Mouse (Mus musculus) heart, embryonic 15.5 days (tissue): ENCODE measurements around the gene Cd52. TPM values are rescaled to one million over a fixed set of nuclear protein-coding genes. Genes with fewer than 3 reads are reported as not detected.
A peak's percentile ranks its signal among the peaks of the same experiment; 100 is the strongest.

Experiments
- ATAC-seq: fragments of 200-750 bp; cut with Nextera tagmentation; replicated peaks from 2 replicates; pipeline ENCODE4 v1.8.0; 2017; ENCODE audit warnings: low read depth, moderate TSS enrichment; ENCODE audit not compliant: insufficient number of reproducible peaks, insufficient read depth, low FRiP score
- H3K27ac ChIP-seq: fragments of 300-500 bp; sonication (generic); 2 replicates; pipeline ENCODE4 v1.5.1; 2015; ENCODE audit warnings: mild to moderate bottlenecking, inconsistent platforms
- H3K27me3 ChIP-seq: fragments of 300-500 bp; sonication (generic); 2 replicates; pipeline ENCODE4 v1.6.1; 2015; ENCODE audit warnings: inconsistent platforms
- H3K36me3 ChIP-seq: fragments of 300-500 bp; sonication (generic); 2 replicates; pipeline ENCODE4 v1.6.1; 2015; ENCODE audit warnings: mild to moderate bottlenecking, inconsistent platforms
- H3K4me1 ChIP-seq: fragments of 300-500 bp; sonication (generic); replicated peaks from 2 replicates; pipeline ENCODE4 v1.6.1; 2015; ENCODE audit warnings: inconsistent platforms
- H3K4me2 ChIP-seq: fragments of 300-500 bp; sonication (generic); 2 replicates; pipeline ENCODE4 v1.6.1; 2015; ENCODE audit warnings: inconsistent platforms, mild to moderate bottlenecking, moderate library complexity
- H3K4me3 ChIP-seq: fragments of 300-500 bp; sonication (generic); 2 replicates; pipeline ENCODE4 v1.5.1; 2015; ENCODE audit warnings: mild to moderate bottlenecking, inconsistent platforms
- H3K9ac ChIP-seq: fragments of 300-500 bp; sonication (generic); 2 replicates; pipeline ENCODE4 v1.6.1; 2015; ENCODE audit warnings: mild to moderate bottlenecking, inconsistent platforms
- H3K9me3 ChIP-seq: fragments of 300-500 bp; sonication (generic); replicated peaks from 2 replicates; pipeline ENCODE4 v1.6.1; 2016; ENCODE audit warnings: inconsistent platforms
- WGBS: fragments of 180-500 bp; shearing (Covaris S2); methylation state at CpG from one replicate; pipeline ENCODE4 v1.1.7; 2015; ENCODE audit warnings: mixed read lengths; 5-methylcytosine and 5-hydroxymethylcytosine counted together
- polyA plus RNA-seq: library from polyadenylated mRNA; unstranded; fragments of >200 nt; fragmentation: Nextera tagmentation; extraction: Ambion mirVana; gene quantifications from 2 replicates; pipeline ENCODE4 v1.2.1, GENCODE M21; 2015

Cd52 gene
- polyA plus RNA-seq, 1 experiment from 2014 or later = 11.6 TPM

DNA sequence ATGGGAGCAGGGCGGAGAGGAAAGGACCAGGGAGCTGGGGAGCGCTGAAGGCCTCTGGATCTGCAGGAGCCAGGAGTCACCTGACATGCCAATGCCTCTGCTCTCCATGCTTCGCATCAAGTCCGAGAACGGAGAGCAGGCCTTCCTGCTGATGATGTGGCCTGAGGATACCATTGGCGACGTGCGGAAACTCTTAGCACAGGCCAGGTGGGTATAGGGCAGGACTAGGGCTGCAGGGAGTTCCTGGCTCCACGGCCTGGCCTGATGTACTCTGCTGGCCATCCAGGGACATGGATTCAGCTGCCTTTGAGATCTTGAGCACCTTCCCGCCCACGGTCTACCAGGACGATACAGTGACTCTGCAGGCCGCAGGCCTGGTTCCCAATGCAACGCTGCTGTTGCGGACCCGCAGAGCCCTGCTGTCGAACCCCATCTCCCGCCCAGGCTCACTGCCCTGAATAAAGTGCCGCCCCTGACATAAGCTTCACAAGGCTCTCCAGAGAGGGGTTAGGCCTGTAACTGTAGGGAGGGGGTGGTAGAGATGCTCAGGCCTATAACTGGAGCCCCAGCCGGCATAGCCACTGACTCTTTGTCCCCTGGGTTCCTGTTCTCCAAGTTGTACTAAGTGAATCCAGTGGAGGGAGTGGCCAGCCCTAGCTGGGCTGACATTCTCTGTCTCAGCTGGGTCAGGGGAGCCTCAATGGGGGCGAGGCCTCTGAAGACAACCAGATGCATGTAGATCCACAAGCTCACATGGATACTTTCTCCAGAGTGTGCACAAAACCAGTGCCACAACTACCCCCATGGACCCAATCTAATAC lies 31.6 kb upstream of the Cd52 start:
- Histone ChIP-seq H3K9me3 (no peaks in the 10 kb centered on the region), H3K4me1 (peaks cover 29% of the 10 kb centered on the region), H3K27ac (no peak overlapping the region), H3K4me2 (no peak overlapping the region), H3K36me3 (peaks cover 9% of the 10 kb centered on the region; the same call in 1 of the 2 replicates), H3K4me3 (0 out of 2 replicates have a peak overlapping the region, but pooled peaks have one; percentile 74), H3K9ac (no peak overlapping the region), H3K27me3 (no peaks in the 10 kb centered on the region)
- no peak for ATAC-seq
- WGBS = 84% methylated on average over 21 of the region's 21 CpGs

GRCm38 (mm10) chr4:134125383-134126060 lies 30.6 kb upstream of the Cd52 start:
- H3K27me3 ChIP-seq = no peaks in the 10 kb centered on the region
- H3K4me3 ChIP-seq = no peak overlapping the region
- peaks cover 29% of the 10 kb centered on the region for H3K4me1 ChIP-seq
- no peak overlapping the region for H3K9ac ChIP-seq
- no peak overlapping the region for H3K4me2 ChIP-seq
- 78% methylated on average over 15 of the region's 15 CpGs for WGBS
- H3K36me3 ChIP-seq = 0 out of 2 replicates have a peak, but pooled peaks cover under 1% of the 10 kb centered on the region
- H3K27ac ChIP-seq = no peak overlapping the region
- no peak for ATAC-seq
- no peaks in the 10 kb centered on the region for H3K9me3 ChIP-seq

- H3K4me1 ChIP-seq = peaks cover 19% of the 10 kb centered on the region
- WGBS = 17% methylated on average over 17 of the region's 17 CpGs
- peak overlapping the region; percentile 5; the same call in 1 of the 2 replicates for H3K4me2 ChIP-seq
- H3K27ac ChIP-seq = no peak overlapping the region
- no peaks in the 10 kb centered on the region for H3K36me3 ChIP-seq
- H3K9ac ChIP-seq = no peak overlapping the region
- no peak for ATAC-seq
- H3K4me3 ChIP-seq = no peak overlapping the region
- no peaks in the 10 kb centered on the region for H3K9me3 ChIP-seq
- no peaks in the 10 kb centered on the region for H3K27me3 ChIP-seq
Observed at GRCm38 (mm10) chr4:134123680-134124551, 29.0 kb upstream of the Cd52 start.

GRCm38 (mm10) chr4:134123147-134123546 lies 28.3 kb upstream of the Cd52 start:
- no peak overlapping the region for H3K4me3 ChIP-seq
- H3K27ac ChIP-seq = no peak overlapping the region
- no peaks in the 10 kb centered on the region for H3K9me3 ChIP-seq
- H3K4me2 ChIP-seq = no peak overlapping the region
- no peak overlapping the region for H3K9ac ChIP-seq
- H3K4me1 ChIP-seq = peaks cover 22% of the 10 kb centered on the region
- WGBS = 91% methylated on average over 6 of the region's 6 CpGs
- H3K36me3 ChIP-seq = no peaks in the 10 kb centered on the region
- no peak for ATAC-seq
- H3K27me3 ChIP-seq = no peaks in the 10 kb centered on the region

GRCm38 (mm10) chr4:134122281-134122680 lies 27.4 kb upstream of the Cd52 start:
- WGBS = 29% methylated on average over 3 of the region's 3 CpGs
- no peaks in the 10 kb centered on the region for H3K9me3 ChIP-seq
- H3K9ac ChIP-seq = no peak overlapping the region
- ATAC-seq = no peak
- no peak overlapping the region for H3K4me2 ChIP-seq
- no peak overlapping the region for H3K4me3 ChIP-seq
- no peaks in the 10 kb centered on the region for H3K27me3 ChIP-seq
- no peaks in the 10 kb centered on the region for H3K36me3 ChIP-seq
- H3K4me1 ChIP-seq = peaks cover 14% of the 10 kb centered on the region
- H3K27ac ChIP-seq = no peak overlapping the region; the same call in 1 of the 2 replicates

DNA sequence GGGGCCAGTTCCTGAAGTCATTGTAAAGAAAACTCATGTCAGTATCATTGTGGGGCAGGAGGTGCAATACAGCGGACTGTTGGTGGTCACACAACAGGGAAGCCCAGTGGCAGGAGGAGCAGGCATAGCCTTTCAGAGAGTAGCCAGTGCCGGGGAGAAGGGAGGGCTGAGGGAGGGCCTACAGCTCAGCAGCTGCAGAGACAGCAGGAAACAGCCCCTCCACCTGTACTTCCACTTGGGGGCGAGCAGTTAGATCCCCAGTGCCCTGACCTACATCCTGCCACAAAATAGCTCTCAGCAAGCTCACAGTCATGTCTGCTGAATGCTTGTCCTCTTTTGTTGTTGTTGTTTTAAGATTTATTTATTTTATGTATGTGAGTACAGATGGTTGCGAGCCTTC lies 26.7 kb upstream of the Cd52 start:
- no peak overlapping the region for H3K9ac ChIP-seq
- WGBS = 40% methylated on average over 4 of the region's 4 CpGs

DNA sequence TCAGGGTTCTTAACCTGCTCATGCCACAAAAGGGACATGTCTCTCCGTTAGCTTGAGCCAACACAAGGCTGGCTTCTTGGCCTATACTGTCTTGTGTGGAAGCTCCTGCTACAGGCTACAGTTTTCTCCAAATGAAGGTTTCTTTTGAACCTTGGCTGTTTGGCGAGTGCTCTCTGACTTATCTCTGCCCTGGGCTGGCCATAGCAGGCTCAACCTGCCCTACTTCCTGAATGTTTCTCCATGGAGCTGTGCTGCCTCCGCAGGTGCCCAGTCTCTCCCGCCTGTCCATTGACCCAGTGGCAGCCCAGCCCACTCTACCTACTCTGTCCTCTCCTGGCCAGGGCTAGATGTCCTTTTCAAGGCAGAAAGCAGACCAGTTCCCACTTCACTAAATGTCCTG lies 26.0 kb upstream of the Cd52 start:
- H3K9me3 ChIP-seq = no peaks in the 10 kb centered on the region
- no peak overlapping the region for H3K9ac ChIP-seq
- no peak overlapping the region for H3K4me2 ChIP-seq
- WGBS = 71% methylated on average over 4 of the region's 4 CpGs
- H3K4me1 ChIP-seq = peaks cover 7% of the 10 kb centered on the region; the same call in 1 of the 2 replicates
- no peak overlapping the region for H3K27ac ChIP-seq
- H3K4me3 ChIP-seq = no peak overlapping the region
- H3K27me3 ChIP-seq = no peaks in the 10 kb centered on the region
- no peaks in the 10 kb centered on the region for H3K36me3 ChIP-seq
- ATAC-seq = no peak

More for the DNA sequence above, 26.7 kb upstream of the Cd52 start:
- Histone ChIP-seq H3K36me3 (no peaks in the 10 kb centered on the region), H3K4me3 (no peak overlapping the region), H3K27ac (no peak overlapping the region; the same call in 1 of the 2 replicates), H3K27me3 (no peaks in the 10 kb centered on the region), H3K4me1 (peaks cover 9% of the 10 kb centered on the region; the same call in 1 of the 2 replicates), H3K4me2 (no peak overlapping the region), H3K9me3 (no peaks in the 10 kb centered on the region)
- no peak for ATAC-seq

DNA sequence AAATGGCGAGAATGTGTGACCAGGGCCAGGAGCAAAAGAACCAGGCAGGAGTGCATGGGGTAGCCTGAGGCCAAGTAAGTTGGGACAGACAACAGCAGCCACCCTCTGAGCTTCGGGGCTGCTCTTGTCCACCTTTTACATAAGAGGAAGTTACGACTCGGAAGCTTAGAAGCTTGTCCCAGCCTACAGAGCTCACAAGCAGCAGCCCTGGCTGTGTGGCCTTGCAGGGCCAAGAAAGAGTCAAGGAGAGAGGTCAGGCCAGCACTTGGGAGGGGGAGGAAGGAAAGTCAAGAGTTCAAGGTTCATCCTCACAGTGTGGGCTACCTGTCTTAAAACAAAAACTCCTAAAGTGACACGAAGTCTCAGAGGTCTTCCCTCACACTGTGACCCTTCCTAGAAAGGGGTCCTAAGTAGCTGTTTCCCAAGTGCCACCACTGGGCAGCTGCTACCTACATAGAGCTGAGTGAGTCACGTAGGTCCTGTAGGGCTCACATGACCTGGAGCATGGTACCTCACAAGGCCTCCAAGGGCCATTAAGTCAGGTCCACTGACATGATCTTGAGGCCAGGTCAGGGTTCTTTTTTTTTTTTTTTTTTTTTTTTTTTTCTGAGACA lies 25.4 kb upstream of the Cd52 start:
- no peaks in the 10 kb centered on the region for H3K9me3 ChIP-seq
- H3K4me1 ChIP-seq = peaks cover 7% of the 10 kb centered on the region; the same call in 1 of the 2 replicates
- no peak for ATAC-seq
- H3K27ac ChIP-seq = no peak overlapping the region
- H3K36me3 ChIP-seq = no peaks in the 10 kb centered on the region
- H3K4me3 ChIP-seq = no peak overlapping the region
- no peaks in the 10 kb centered on the region for H3K27me3 ChIP-seq
- 77% methylated on average over 6 of the region's 6 CpGs for WGBS
- no peak overlapping the region for H3K4me2 ChIP-seq
- no peak overlapping the region for H3K9ac ChIP-seq

DNA sequence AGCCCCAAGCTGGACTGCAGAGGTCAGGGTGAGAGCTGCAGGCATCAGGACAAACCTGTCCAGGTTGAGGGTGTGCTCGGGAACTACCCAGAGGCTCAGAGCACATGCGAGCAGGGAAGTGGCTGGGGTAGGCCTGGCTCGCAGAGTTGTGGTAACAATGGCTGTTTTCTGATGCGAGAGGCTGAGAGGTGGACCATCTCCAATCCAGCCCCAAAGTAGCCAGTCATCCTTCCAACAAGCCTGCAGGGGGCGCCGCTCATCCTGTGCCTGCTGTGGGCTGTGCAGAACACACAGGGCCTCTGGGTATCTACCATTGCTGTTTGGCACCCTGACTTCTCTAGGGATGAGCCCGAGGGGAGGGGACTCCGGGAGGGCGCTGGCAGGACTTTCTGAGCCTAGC lies 24.8 kb upstream of the Cd52 start:
- WGBS = 66% methylated on average over 9 of the region's 9 CpGs
- Histone ChIP-seq H3K27ac (no peak overlapping the region), H3K4me1 (peaks cover 7% of the 10 kb centered on the region; the same call in 1 of the 2 replicates), H3K9ac (no peak overlapping the region), H3K4me3 (no peak overlapping the region), H3K36me3 (no peaks in the 10 kb centered on the region), H3K9me3 (no peaks in the 10 kb centered on the region), H3K4me2 (no peak overlapping the region), H3K27me3 (no peaks in the 10 kb centered on the region)
- ATAC-seq = no peak

DNA sequence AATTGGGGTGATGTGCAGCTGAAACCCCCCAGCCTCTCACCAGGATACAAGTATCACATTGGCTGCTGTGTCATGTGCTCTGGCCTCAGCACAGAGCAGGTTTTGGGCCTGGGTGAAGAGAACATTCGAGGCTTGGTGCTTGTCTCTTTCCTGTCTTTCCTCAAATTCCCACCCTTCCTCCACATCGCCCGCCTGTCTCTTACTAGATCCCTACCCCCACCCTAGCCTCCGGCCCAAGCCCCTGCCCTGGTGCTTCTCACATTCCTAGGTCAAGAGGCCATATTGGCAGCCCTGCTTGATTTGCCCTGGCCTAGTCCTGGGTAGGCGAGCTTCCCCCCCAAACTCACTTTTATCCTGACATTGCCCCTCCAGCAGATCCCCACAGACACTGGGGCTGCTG lies 24.2 kb upstream of the Cd52 start:
- ATAC-seq = no peak
- Histone ChIP-seq H3K4me1 (peaks cover 7% of the 10 kb centered on the region; the same call in 1 of the 2 replicates), H3K9ac (no peak overlapping the region), H3K27ac (no peak overlapping the region), H3K9me3 (no peaks in the 10 kb centered on the region), H3K4me2 (no peak overlapping the region), H3K27me3 (no peaks in the 10 kb centered on the region), H3K4me3 (no peak overlapping the region), H3K36me3 (no peaks in the 10 kb centered on the region)
- 61% methylated on average over 5 of the region's 5 CpGs for WGBS
